Mouse (Mus musculus) T-helper 17 cell (primary cell): Measurements from ENCODE around the gene Dvl2.

Experiments used
- in situ Hi-C, 2 experiments: fragments of 300-600 bp; cut with MboI, MseI; formaldehyde crosslinking; loops; 1 replicate in 1 of 2; 2 replicates in 1 of 2; pipeline ENCODE4 v1.15.1; 2025; ENCODE audit warnings: high pct_unique_total_duplicates in 2 of 2

Dvl2 gene

GRCm38 (mm10) chr11:69981141-69981762 is 19.1 kb upstream of the Dvl2 start, which contains the start of gene Ctdnep1:
Gene Ctdnep1, plus strand, starts transcription at chr11:69981156.
- in situ Hi-C loops = no loop called here

DNA sequence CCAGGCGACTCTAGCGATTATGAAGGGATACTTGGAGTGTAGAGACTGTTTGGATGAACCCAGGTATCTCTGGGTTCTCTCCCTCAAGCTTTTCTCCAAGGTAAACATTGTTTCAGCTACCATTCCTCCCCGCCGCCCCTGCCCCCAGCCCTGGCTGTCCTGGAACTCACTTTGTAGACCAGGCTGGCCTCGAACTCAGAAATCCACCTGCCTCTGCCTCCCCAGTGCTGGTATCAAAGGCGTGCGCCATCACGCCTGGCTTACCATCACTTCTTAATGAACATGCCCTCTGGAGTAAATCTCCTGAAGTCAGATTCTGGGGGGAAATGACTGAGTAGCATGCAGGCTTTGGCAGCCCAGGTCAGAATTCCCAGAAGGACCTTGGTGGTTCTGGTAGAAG is 18.2 kb upstream of the Dvl2 start, which contains the start of gene Elp5:
Gene Elp5, minus strand, starts transcription at position 293 of the 400 bp plus-strand sequence.
- in situ Hi-C loops = no loop called here

DNA sequence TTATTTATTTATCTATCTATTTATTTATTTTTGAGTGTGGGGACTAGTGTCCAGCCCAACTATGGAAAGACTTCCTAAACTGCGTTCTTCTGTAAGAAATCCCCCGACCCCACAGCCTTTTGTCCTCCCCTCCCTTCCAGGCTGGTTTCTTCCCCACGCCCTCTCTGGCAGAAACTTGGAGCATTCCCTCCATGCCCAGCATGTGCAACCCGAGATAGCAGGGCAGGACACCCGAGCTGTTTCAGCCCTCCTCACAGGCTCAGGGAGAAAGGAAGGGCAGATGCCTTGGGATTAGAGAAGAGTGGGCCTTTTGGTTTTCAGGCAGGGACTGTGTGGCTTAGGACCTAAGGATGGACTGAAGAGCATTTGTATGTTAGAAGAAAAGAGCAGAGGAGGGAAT is 17.5 kb upstream of the Dvl2 start:
- in situ Hi-C loops = no loop called here

DNA sequence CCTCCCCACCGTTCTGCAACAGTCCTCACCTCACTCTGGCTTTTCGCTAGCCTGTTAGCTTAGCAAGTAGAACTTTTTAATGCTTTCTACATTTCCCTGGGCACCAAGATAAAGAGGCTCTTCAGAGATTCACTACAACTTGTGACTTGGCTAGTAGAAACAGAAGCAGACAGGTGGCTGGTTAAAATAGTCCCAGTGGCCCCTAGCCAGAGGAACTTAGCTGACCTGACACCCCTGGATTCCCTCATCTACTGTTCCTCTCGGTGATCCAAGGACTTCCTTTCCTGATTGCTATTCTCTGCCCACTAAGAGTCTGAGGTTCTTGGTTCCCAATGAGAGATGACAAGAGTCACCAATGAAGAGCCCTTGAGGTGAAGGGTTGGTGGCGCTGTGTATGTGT is 17.0 kb upstream of the Dvl2 start:
- in situ Hi-C loops = no loop called here

GRCm38 (mm10) chr11:69984431-69984830 is 16.0 kb upstream of the Dvl2 start:
- in situ Hi-C loops = no loop called here

DNA sequence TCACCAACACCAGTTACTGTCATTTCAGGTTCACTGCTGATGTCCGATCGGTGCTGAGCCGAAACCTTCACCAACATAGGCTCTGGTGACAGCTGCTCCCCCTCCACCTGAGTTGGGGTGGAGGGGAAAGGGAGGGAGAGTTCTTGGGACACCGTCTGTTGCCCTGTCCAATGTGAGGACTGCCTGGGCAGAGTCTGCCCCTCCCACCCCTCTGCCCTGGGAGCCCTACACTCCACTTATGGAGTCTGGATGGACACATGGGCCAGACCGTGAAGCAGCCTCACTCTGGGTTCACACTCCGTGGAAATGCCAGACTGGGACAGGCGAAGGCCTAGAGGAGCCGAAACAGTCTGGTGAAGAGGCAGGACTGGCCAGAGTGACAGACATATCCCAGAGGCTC is 10.4 kb upstream of the Dvl2 start:
- in situ Hi-C loops = loop anchor here (5.0 to 10.0 kb wide), 3 partner anchors 575 to 665 kb away; partner anchors contain the start of genes Eno3 (in 1 of the 2), Kdm6b (in 1 of the 2) and Pfn1 (in 1 of the 2)

- in situ Hi-C loops = loop anchor here (5.0 to 10.0 kb wide), 3 partner anchors 576 to 664 kb away; partner anchors contain the start of genes Eno3 (in 1 of the 2), Kdm6b (in 1 of the 2) and Pfn1 (in 1 of the 2)
Measured at GRCm38 (mm10) chr11:69990850-69991691, 9.3 kb upstream of the Dvl2 start, which contains the start of gene Gabarap. Gene Gabarap, plus strand, starts transcription at chr11:69991143.

- in situ Hi-C loops = loop anchor here (5.0 to 10.0 kb wide), 3 partner anchors 577 to 663 kb away; partner anchors contain the start of genes Eno3 (in 1 of the 2), Kdm6b (in 1 of the 2) and Pfn1 (in 1 of the 2)
Measured at GRCm38 (mm10) chr11:69991711-69992110, 8.7 kb upstream of the Dvl2 start.

DNA sequence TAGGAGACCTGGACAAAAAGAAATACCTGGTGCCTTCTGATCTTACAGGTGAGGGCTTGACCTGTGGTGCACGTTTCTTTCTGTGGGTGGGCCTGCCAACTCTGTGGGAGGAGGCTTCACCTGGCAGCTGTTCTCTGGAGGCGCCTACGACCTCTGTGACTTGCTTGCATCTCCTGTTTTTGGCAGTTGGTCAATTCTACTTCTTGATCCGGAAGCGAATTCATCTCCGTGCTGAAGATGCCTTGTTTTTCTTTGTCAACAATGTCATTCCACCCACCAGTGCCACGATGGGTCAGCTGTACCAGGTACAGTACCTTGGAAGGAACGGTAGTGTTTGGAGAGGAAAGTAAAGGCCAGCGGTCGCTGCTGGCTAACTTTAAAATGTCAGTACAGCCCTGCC is 8.0 kb upstream of the Dvl2 start:
- in situ Hi-C loops = loop anchor here (5.0 to 10.0 kb wide), 3 partner anchors 578 to 662 kb away; partner anchors contain the start of genes Eno3 (in 1 of the 2), Kdm6b (in 1 of the 2) and Pfn1 (in 1 of the 2)

DNA sequence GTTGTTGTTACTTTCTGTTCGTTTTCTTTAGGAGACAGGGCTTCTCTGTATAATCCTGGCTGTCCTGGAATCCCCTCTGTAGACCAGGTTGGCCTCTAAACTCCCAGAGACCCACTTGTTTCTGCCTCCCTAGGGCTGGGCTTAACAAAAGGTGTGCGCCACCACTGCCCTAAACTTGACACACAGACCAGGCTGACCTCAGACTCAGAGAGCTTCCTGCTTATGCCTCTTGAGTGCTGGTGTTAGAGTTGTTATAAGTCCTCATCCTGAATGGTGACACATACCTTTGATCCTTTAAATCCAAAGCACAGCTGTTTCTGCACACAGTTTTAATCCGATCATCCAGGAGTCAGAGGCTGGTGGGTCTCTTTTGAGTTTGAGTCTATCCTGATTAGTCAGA is 7.5 kb upstream of the Dvl2 start:
- in situ Hi-C loops = loop anchor here (5.0 to 10.0 kb wide), 3 partner anchors 578 to 662 kb away; partner anchors contain the start of genes Eno3 (in 1 of the 2), Kdm6b (in 1 of the 2) and Pfn1 (in 1 of the 2)

DNA sequence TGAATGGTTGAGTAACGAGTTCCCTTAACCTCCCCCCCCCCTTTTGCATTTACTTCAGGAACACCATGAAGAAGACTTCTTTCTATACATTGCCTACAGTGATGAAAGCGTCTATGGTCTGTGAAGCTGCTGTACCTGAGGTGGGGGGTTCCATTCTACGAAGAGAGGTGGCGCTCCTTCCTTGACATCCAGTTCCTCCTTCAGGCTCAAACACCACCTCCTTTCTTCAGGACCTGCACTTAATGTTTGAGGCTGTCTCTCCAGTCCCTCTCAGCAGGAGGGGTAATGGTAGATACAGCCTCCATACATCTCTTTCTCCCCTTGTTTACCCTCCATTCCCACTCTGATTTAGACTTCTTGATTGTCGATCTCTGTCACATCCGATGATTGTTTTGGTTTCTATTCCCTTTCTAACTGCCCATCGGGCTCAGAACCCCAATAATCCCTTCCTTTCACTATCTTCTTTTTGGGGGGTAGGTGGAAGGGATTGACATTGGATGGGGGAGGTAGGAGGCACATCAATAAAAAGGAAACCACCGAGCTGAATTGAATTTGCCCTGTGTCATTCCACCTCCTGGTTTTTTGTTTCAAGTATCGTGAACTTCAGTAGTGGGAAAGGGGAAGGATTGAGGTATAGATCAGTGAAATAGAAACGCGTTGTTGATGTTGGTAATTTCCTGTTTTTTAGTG is 5.8 kb upstream of the Dvl2 start:
- in situ Hi-C loops = loop anchor here (5.0 to 10.0 kb wide), 3 partner anchors 580 to 660 kb away; partner anchors contain the start of genes Eno3 (in 1 of the 2), Kdm6b (in 1 of the 2) and Pfn1 (in 1 of the 2)

- in situ Hi-C loops = loop anchor here in 1 of 2 experiments (10.0 kb wide), 2 partner anchors 581 to 659 kb away; partner anchors contain the start of genes Eno3, Kdm6b and Pfn1
Measured at GRCm38 (mm10) chr11:69995391-69995960, 4.9 kb upstream of the Dvl2 start, which contains the start of gene Phf23. Gene Phf23, plus strand, starts transcription at chr11:69995777.

DNA sequence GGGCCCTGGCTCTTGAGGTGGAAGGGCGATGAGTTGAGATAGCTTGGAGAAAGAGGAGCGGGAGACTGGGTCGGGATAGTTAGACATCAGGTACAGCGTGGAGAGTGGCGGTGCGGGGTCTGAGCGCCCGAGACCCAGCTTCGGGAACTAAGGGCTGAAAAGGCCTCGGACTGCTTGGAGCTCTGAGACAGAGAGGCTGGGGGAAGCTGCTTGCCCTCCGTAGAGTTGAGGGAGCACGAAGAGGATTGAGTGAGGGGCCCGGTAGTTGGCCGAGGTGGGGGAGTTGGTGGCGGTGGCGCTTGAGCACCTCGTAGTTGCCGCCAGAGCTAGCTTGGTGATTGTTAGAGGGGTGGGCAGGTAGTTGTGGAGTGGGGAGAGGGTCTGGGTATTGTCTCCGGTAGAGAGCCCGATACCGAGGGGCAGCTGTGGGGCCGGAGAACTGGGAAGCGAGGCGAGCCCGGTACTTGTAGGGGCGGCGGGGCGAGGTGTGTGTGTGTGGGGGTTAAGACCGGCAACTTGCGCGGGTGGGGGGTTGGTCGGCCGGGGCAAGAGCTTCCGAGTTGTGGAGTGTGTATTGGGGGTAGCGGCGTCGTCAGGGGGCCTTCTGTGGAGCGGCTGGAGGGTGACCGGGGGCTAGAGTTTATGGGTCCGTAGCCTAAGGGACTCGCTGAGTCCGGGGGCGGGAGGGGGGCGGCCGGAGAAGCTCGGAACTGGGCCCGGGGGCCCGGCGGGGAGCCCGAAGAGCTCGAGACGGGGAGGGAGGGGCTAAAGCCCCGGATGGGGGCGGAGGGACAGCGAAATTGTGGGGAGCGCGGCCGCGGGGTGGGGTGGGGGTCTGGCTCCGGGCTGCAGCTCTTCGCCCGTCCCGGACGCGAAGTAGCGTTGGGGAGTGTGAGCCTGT is 4.0 kb upstream of the Dvl2 start:
- in situ Hi-C loops = loop anchor here in 1 of 2 experiments (10.0 kb wide), 2 partner anchors 582 to 658 kb away; partner anchors contain the start of genes Eno3, Kdm6b and Pfn1

- in situ Hi-C loops = loop anchor here in 1 of 2 experiments (10.0 kb wide), 2 partner anchors 582 to 658 kb away; partner anchors contain the start of genes Eno3, Kdm6b and Pfn1
Measured at GRCm38 (mm10) chr11:69997070-69997509, 3.3 kb upstream of the Dvl2 start.

DNA sequence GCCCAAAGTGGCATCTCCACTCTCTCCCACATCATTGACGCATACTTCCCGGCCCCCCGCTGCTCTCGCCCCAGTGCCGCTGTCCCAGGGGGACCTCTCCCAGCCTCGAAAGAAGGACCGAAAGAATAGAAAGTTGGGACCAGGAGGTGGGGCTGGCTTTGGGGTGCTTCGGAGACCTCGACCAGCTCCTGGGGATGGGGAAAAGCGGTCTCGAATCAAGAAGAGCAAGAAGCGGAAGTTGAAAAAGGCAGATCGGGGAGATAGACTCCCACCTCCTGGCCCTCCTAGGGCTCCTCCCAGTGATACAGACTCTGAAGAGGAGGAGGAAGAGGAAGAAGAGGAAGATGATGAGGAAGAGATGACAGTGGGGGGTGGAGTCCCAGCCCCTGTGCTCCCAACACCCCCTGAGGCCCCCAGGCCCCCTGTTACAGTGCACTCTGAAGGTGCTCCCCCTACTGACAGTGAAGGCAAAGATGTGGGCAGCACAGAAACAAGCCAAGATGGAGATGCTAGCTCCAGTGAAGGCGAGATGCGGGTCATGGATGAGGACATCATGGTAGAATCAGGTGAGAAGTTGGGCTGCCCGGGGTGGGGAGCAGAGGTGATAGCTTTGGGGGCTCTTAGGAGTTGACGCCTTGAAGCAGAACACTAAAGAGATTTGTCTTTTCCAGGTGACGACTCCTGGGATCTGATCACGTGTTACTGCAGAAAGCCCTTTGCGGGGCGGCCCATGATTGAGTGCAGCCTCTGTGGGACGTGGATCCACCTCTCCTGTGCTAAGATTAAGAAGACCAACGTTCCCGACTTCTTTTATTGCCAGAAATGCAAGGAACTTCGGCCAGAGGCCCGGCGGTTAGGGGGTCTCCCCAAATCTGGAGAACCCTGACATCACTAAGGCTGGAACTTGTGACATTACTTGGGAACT is 1.6 kb upstream of the Dvl2 start:
- in situ Hi-C loops = loop anchor here in 1 of 2 experiments (10.0 kb wide), 2 partner anchors 584 to 656 kb away; partner anchors contain the start of genes Eno3, Kdm6b and Pfn1

- in situ Hi-C loops = loop anchor here in 1 of 2 experiments (10.0 kb wide), 2 partner anchors 585 to 655 kb away; partner anchors contain the start of genes Eno3, Kdm6b and Pfn1
Measured at GRCm38 (mm10) chr11:69999666-70000065, 729 bp upstream of the Dvl2 start.

GRCm38 (mm10) chr11:70001159-70001558 is 764 bp downstream of the Dvl2 start:
- in situ Hi-C loops = no loop called here

GRCm38 (mm10) chr11:70001865-70002264 is 1.5 kb downstream of the Dvl2 start:
- in situ Hi-C loops = no loop called here
